Mouse (Mus musculus) testis, adult 2 months (tissue): ENCODE data around the gene Olfr357. TPM values are rescaled to one million over a fixed set of nuclear protein-coding genes. Genes with fewer than 3 reads are reported as not detected.

Source experiments
- H3K27ac ChIP-seq: fragments of 200-500 bp; 2 replicates; pipeline ENCODE4 v1.5.1; 2012; ENCODE audit warnings: low read depth, low read length; ENCODE audit not compliant: control insufficient read depth, insufficient read depth
- H3K27me3 ChIP-seq: fragments of 200-500 bp; 2 replicates; pipeline ENCODE4 v1.6.1; 2012; ENCODE audit warnings: mild to moderate bottlenecking, low read length, moderate library complexity; ENCODE audit not compliant: control insufficient read depth, insufficient read depth
- H3K36me3 ChIP-seq: fragments of 200-500 bp; 2 replicates; pipeline ENCODE4 v1.6.1; 2012; ENCODE audit warnings: mild to moderate bottlenecking, low read length; ENCODE audit not compliant: control insufficient read depth, insufficient read depth
- H3K4me1 ChIP-seq: fragments of 200-500 bp; 2 replicates; pipeline ENCODE4 v1.6.1; 2012; ENCODE audit warnings: low read length; ENCODE audit not compliant: control insufficient read depth, insufficient read depth
- H3K4me3 ChIP-seq: fragments of 200-500 bp; 2 replicates; pipeline ENCODE4 v1.5.1; 2012; ENCODE audit warnings: low read depth, mild to moderate bottlenecking, low read length, moderate library complexity, mixed read lengths; ENCODE audit not compliant: control insufficient read depth
- CTCF ChIP-seq: fragments of 200-500 bp; IDR thresholded peaks from 2 replicates; pipeline ENCODE4 v1.5.1; 2012; ENCODE audit warnings: low read depth, mild to moderate bottlenecking, inconsistent platforms, low read length, moderate library complexity; ENCODE audit not compliant: control insufficient read depth, insufficient read depth, insufficient replicate concordance
- POLR2A ChIP-seq: fragments of 200-500 bp; IDR thresholded peaks from 2 replicates; pipeline ENCODE4 v1.6.1; 2012; ENCODE audit warnings: low read depth, mild to moderate bottlenecking, inconsistent platforms, low read length, moderate library complexity; ENCODE audit not compliant: control insufficient read depth
- polyA plus RNA-seq: library from polyadenylated mRNA; depleted of rRNA; stranded (reverse); fragments of >200 nt; gene quantifications from 2 replicates; pipeline ENCODE4 v1.2.3, GENCODE M21; 2012; rRNA removed

Gene Olfr357
- polyA plus RNA-seq = 0.59 and 0.62 TPM in 2 replicates

DNA sequence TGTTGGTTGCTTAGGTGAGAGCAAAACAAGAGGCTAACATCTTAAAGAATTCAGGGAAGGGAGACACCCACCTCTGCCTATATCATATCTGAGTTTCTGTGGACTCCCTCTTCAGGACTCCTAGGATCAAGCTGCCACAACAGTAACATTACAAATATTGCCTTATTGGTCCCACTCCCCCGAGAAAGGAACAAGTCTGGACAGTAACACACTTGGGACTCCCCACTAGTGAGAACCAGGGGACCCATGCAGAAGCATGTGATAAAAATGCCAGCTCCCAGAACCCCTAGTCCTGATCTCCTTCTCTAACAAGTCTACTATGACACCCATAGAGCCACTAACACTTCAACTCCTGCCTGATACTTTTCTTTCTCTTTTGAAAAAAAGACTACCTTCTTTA, at the start of gene Olfr357:
TSS of gene Olfr357 (plus strand) at position 301 of the 400 bp plus-strand sequence.
- H3K4me3 ChIP-seq = no peak within 1 kb of the TSS
- H3K4me1 ChIP-seq = no peaks in the 10 kb centered on the region
- H3K27ac ChIP-seq = no peak within 1 kb of the TSS
- no peaks in the 10 kb centered on the region for H3K36me3 ChIP-seq
- TF ChIP-seq CTCF (no peak), POLR2A (no peak)
- H3K27me3 ChIP-seq = no peaks in the 10 kb centered on the region

DNA sequence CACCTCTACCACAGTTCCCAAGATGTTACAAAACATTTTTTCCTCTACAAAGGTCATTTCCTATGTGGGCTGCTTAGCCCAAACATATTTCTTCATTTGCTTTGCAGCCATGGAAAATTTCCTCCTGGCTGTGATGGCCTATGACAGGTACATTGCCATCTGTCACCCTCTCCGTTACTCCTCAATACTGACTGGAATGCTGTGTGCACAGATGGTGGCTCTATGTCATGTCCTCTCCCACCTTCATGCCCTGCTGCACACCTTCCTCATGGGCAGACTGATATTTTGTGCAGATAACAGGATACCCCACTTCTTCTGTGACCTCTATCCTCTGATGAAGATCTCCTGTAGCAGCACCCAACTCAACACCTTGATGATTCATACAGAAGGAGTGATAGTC, 3.4 kb downstream of the Olfr357 start:
- Histone ChIP-seq H3K36me3 (no peaks in the 10 kb centered on the region), H3K27ac (no peak overlapping the region), H3K4me1 (no peaks in the 10 kb centered on the region), H3K27me3 (no peaks in the 10 kb centered on the region), H3K4me3 (no peak overlapping the region)
- TF ChIP-seq POLR2A = no peak
- TF ChIP-seq CTCF = no peak

DNA sequence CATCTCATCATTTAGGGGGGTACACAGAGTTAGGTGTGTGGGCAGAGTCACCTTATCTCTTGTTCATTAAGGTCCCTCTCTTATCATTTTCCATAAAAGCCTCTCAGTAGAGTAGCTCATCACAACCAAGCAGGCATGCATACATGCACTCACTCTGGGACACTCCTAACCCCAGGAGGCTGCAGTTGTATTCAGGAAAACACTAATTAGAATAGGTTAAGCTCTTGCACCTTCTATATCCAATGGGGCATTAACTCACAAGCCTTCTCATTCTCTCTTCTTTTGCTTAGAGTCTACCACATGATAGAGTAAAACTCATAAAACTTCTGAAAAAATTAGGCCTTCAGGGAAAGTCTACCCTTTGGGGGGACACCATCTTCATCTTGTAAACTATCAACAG, 15.6 kb downstream of the Olfr357 start, which contains the start of gene Olfr358:
TSS of gene Olfr358 (minus strand) at position 101 of the 400 bp plus-strand sequence.
- Histone ChIP-seq H3K27ac (no peak within 1 kb of the TSS), H3K27me3 (no peaks in the 10 kb centered on the region), H3K4me1 (no peaks in the 10 kb centered on the region), H3K4me3 (no peak within 1 kb of the TSS), H3K36me3 (no peaks in the 10 kb centered on the region)
- TF ChIP-seq POLR2A (no peak), CTCF (no peak)

Other genes starting within 250 kb of the Olfr357 start
- gene Olfr348, start 209.6 kb upstream of the Olfr357 start, polyA plus RNA-seq = not detected in 2 replicates
- gene Olfr50, start 203.3 kb upstream of the Olfr357 start, polyA plus RNA-seq = not detected in 2 replicates
- not detected in 2 replicates for gene Olfr3, start 176.8 kb upstream of the Olfr357 start, polyA plus RNA-seq
- gene Olfr350, start 147.5 kb upstream of the Olfr357 start, polyA plus RNA-seq = not detected in 2 replicates
- not detected in 2 replicates for gene Olfr351, start 131.2 kb upstream of the Olfr357 start, polyA plus RNA-seq
- gene Olfr352, start 125.4 kb upstream of the Olfr357 start, polyA plus RNA-seq = not detected in 2 replicates
- gene Olfr353, start 100.9 kb upstream of the Olfr357 start, polyA plus RNA-seq = not detected in 2 replicates
- not detected in 2 replicates for gene Olfr354, start 88.1 kb upstream of the Olfr357 start, polyA plus RNA-seq
- not detected in 2 replicates for gene Olfr355, start 64.9 kb upstream of the Olfr357 start, polyA plus RNA-seq
- gene Olfr356, start 56.7 kb upstream of the Olfr357 start, polyA plus RNA-seq = not detected in 2 replicates
- not detected in 2 replicates for gene Olfr358, start 15.5 kb downstream of the Olfr357 start, polyA plus RNA-seq
- not detected in 2 replicates for gene Olfr360, start 71.9 kb downstream of the Olfr357 start, polyA plus RNA-seq
- 0.11 and 0.58 TPM in 2 replicates for gene Olfr361, start 95.5 kb downstream of the Olfr357 start, polyA plus RNA-seq
- gene Olfr362, start 124.1 kb downstream of the Olfr357 start, polyA plus RNA-seq = 0.07 TPM in 2 replicates
- not detected in 2 replicates for gene Olfr364-ps1, start 145.5 kb downstream of the Olfr357 start, polyA plus RNA-seq
- not detected in 2 replicates for gene Olfr365, start 194.4 kb downstream of the Olfr357 start, polyA plus RNA-seq
- not detected in 2 replicates for gene Olfr366, start 217.7 kb downstream of the Olfr357 start, polyA plus RNA-seq